Mouse (Mus musculus) bone marrow, adult 2 months (tissue): ENCODE data around the gene Med7.

Source experiments
- CTCF ChIP-seq: fragments of 200-500 bp; IDR thresholded peaks from 2 replicates; pipeline ENCODE4 v1.5.1; 2011; ENCODE audit warnings: low read length, control low read depth; ENCODE audit not compliant: control insufficient read depth, insufficient read depth
- POLR2A ChIP-seq: fragments of 200-500 bp; IDR thresholded peaks from 2 replicates; pipeline ENCODE4 v1.6.1; 2011; ENCODE audit warnings: low read depth, mild to moderate bottlenecking, control low read depth, low read length, borderline replicate concordance; ENCODE audit not compliant: control insufficient read depth

GRCm38 (mm10) chr11:46395698-46396097 is 41.0 kb upstream of the Med7 start:
- TF ChIP-seq CTCF (no peak), POLR2A (no peak)
